Comparison of ENCODE assay signal across 8 mouse cellular contexts in the genomic region with DNA sequence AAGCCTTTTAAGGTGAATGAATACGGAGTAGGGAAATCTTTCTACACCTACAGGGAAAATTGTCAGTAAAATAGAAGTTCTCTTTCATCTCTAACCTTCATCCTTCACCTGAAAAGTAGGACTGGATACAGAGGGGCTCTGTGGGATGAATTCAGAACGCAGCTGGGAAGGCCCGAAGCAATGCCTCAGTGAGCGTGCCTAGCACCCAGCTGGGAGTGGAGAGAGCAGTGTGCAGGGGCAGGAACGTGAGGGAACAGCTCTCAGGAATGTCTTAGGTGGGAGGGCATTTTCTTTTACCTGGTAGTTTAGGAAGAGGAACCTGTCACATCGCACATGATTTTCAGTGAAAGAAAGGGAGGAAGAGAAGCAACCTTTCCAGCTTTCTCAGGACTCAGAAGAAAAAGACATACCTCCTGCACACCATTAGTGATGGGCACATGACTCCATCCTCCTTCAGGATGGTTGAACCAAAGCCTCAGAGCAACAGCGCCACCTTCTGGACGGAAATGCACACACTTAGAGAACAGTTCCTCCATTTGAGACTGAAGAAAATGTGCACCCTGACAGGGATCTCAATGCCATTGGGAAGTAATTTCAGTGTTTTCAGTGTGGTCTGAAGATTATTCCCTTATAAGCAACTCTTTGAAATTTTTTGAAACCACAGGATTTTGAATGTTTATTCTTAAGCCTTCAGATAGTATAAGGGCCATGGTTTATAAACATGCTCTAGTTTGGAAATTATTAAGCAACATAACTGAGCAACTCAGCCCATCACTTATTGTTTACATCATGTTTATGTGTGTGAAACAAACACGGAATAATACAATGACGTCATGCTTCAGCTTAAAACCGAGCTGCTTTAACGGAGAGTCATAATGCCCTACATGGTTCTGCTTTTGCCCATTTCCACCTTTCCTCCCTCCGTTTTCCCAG.
DNase-seq lines count a peak whose midpoint lies in the region; ATAC-seq and TF ChIP-seq lines count a peak whose summit lies in the region.

No protein-coding gene starts in this region.

- TF ChIP-seq POLR2A in spleen, adult 2 months (IDR thresholded peaks at IDR 0.05; ENCODE audit: low read depth, low read length) = no peak
- TF ChIP-seq POLR2A in cortical plate, adult 2 months (IDR thresholded peaks at IDR 0.05; ENCODE audit: extremely low read depth, insufficient read depth, low read length) = no peak

- 39% methylated on average over 13 of the region's 13 CpGs for WGBS in spleen, adult 2 months
- 33% methylated on average over 13 of the region's 13 CpGs for WGBS in intestine, embryonic 16.5 days
- WGBS in midbrain, embryonic 15.5 days = 28% methylated on average over 13 of the region's 13 CpGs
- WGBS in stomach, embryonic 14.5 days = 36% methylated on average over 13 of the region's 13 CpGs

- no peaks in the 10 kb centered on the region for H3K9me3 ChIP-seq in intestine, embryonic 16.5 days (ENCODE audit: control insufficient read depth, low read length)
- no peaks in the 10 kb centered on the region for H3K9me3 ChIP-seq in midbrain, embryonic 15.5 days
- H3K9me3 ChIP-seq in stomach, embryonic 14.5 days (ENCODE audit: control insufficient read depth, low read depth, low read length) = no peaks in the 10 kb centered on the region

- intact Hi-C loops in gastrocnemius, postnatal 14 days (cut with DNase I; ENCODE audit: low total_unique reads) = loop anchor here (5.0 kb wide), 2 partner anchors 230 to 530 kb away; no protein-coding TSS in a partner anchor
- intact Hi-C loops in left cerebral cortex, postnatal 36 days (cut with DNase I) = loop anchor here (5.0 kb wide), 2 partner anchors 230 to 530 kb away; no protein-coding TSS in a partner anchor

- H3K9ac ChIP-seq in intestine, embryonic 16.5 days (ENCODE audit: low read depth, low read length) = no peak overlapping the region
- no peak overlapping the region for H3K9ac ChIP-seq in midbrain, embryonic 15.5 days
- no peak overlapping the region for H3K9ac ChIP-seq in stomach, embryonic 14.5 days (replicated peaks; ENCODE audit: low read depth, low read length)

- H3K4me3 ChIP-seq in spleen, adult 2 months (ENCODE audit: extremely low read depth, insufficient read depth, insufficient read length) = no peak overlapping the region
- no peak overlapping the region for H3K4me3 ChIP-seq in cortical plate, adult 2 months (ENCODE audit: insufficient read depth, low read length)
- H3K4me3 ChIP-seq in intestine, embryonic 16.5 days (ENCODE audit: low read length) = no peak overlapping the region
- H3K4me3 ChIP-seq in midbrain, embryonic 15.5 days = no peak overlapping the region
- no peak overlapping the region for H3K4me3 ChIP-seq in stomach, embryonic 14.5 days (ENCODE audit: low read depth, low read length)

- H3K27me3 ChIP-seq in spleen, adult 2 months (ENCODE audit: control insufficient read depth, insufficient read depth, low read length) = no peaks in the 10 kb centered on the region
- H3K27me3 ChIP-seq in intestine, embryonic 16.5 days (replicated peaks; ENCODE audit: control insufficient read depth, insufficient read depth, low read length) = no peaks in the 10 kb centered on the region
- H3K27me3 ChIP-seq in midbrain, embryonic 15.5 days (replicated peaks) = no peaks in the 10 kb centered on the region
- H3K27me3 ChIP-seq in stomach, embryonic 14.5 days (ENCODE audit: control insufficient read depth, insufficient read depth, low read length) = no peaks in the 10 kb centered on the region

- no peaks in the 10 kb centered on the region for H3K36me3 ChIP-seq in spleen, adult 2 months (ENCODE audit: control insufficient read depth, insufficient read depth, low read length)
- H3K36me3 ChIP-seq in intestine, embryonic 16.5 days (ENCODE audit: control insufficient read depth, insufficient read depth, low read length) = no peaks in the 10 kb centered on the region
- H3K36me3 ChIP-seq in midbrain, embryonic 15.5 days (replicated peaks) = no peaks in the 10 kb centered on the region
- no peaks in the 10 kb centered on the region for H3K36me3 ChIP-seq in stomach, embryonic 14.5 days (ENCODE audit: control insufficient read depth, insufficient read depth, low read length)

- peak; percentile 77 for ATAC-seq in intestine, embryonic 16.5 days
- peak; percentile 90 for ATAC-seq in midbrain, embryonic 15.5 days (replicated peaks)
- peak; percentile 72; the same call in 1 of the 2 replicates for ATAC-seq in stomach, embryonic 14.5 days (ENCODE audit: insufficient number of reproducible peaks, insufficient read depth, low FRiP score, low read depth)

- no peaks in the 10 kb centered on the region for H3K4me1 ChIP-seq in spleen, adult 2 months (ENCODE audit: control insufficient read depth, insufficient read depth, insufficient read length)
- H3K4me1 ChIP-seq in cortical plate, adult 2 months (ENCODE audit: control insufficient read depth, insufficient read depth, low read length) = no peaks in the 10 kb centered on the region
- peaks cover 2% of the 10 kb centered on the region; the same call in 1 of the 2 replicates for H3K4me1 ChIP-seq in intestine, embryonic 16.5 days (ENCODE audit: control insufficient read depth, insufficient read depth, low read length)
- H3K4me1 ChIP-seq in midbrain, embryonic 15.5 days = no peaks in the 10 kb centered on the region
- 0 out of 2 replicates have a peak, but pooled peaks cover 2% of the 10 kb centered on the region for H3K4me1 ChIP-seq in stomach, embryonic 14.5 days (ENCODE audit: control insufficient read depth, insufficient read depth, low read length)

- DNase-seq in spleen, adult 2 months (ENCODE audit: low read depth in 1 of 2, low spot score in 2 of 2) = peak in 1 of 2 experiments; percentile 11
- no peak for DNase-seq in spleen, adult 12 weeks (ENCODE audit: low spot score)
- DNase-seq in gastrocnemius, postnatal 14 days = peak; percentile 75
- peak; percentile 50 to 68 for DNase-seq in left cerebral cortex, postnatal 36 days (ENCODE audit: low spot score in 2 of 2)

- no peak overlapping the region for H3K4me2 ChIP-seq in intestine, embryonic 16.5 days (ENCODE audit: low read depth, low read length)
- no peak overlapping the region for H3K4me2 ChIP-seq in midbrain, embryonic 15.5 days
- H3K4me2 ChIP-seq in stomach, embryonic 14.5 days (replicated peaks; ENCODE audit: low read depth, low read length) = no peak overlapping the region

- TF ChIP-seq CTCF in spleen, adult 2 months (IDR thresholded peaks at IDR 0.05; ENCODE audit: extremely low read depth, insufficient read depth, insufficient read length, insufficient replicate concordance) = peak; percentile 27; the same call in 1 of the 2 replicates
- peak; percentile 98 for TF ChIP-seq CTCF in cortical plate, adult 2 months (IDR thresholded peaks at IDR 0.05; ENCODE audit: extremely low read depth, insufficient read depth, low read length)

- H3K27ac ChIP-seq in spleen, adult 2 months (ENCODE audit: insufficient read depth, low read length) = no peak overlapping the region
- no peak overlapping the region for H3K27ac ChIP-seq in cortical plate, adult 2 months (ENCODE audit: insufficient read depth, low read length)
- no peak overlapping the region; the same call in 1 of the 2 replicates for H3K27ac ChIP-seq in intestine, embryonic 16.5 days (ENCODE audit: low read length)
- H3K27ac ChIP-seq in midbrain, embryonic 15.5 days = no peak overlapping the region
- H3K27ac ChIP-seq in stomach, embryonic 14.5 days (ENCODE audit: low read length) = no peak overlapping the region
